Mouse (Mus musculus) heart, postnatal 0 days (tissue): ENCODE results near the gene Sesn1. TPM values are rescaled to one million over a fixed set of nuclear protein-coding genes. Genes with fewer than 3 reads are reported as not detected.
A peak's percentile ranks its signal among the peaks of the same experiment; 100 is the strongest.

Source experiments
- ATAC-seq: fragments of 200-750 bp; cut with Nextera tagmentation; 2 replicates; pipeline ENCODE4 v1.8.0; 2017; ENCODE audit warnings: low read depth, moderate number of reproducible peaks, moderate library complexity; ENCODE audit not compliant: insufficient read depth
- DNase-seq: peaks from one replicate; pipeline ENCODE4 v3.0.0-alpha.2; 2016; ENCODE audit warnings: low spot score
- H3K27ac ChIP-seq: fragments of 300-500 bp; sonication (generic); 2 replicates; pipeline ENCODE4 v1.5.1; 2014; ENCODE audit warnings: low read depth, mild to moderate bottlenecking
- H3K27me3 ChIP-seq: fragments of 300-500 bp; sonication (generic); 2 replicates; pipeline ENCODE4 v1.6.1; 2014; ENCODE audit warnings: low read length, mixed read lengths; ENCODE audit not compliant: control insufficient read depth, insufficient read depth
- H3K36me3 ChIP-seq: fragments of 300-500 bp; sonication (generic); replicated peaks from 2 replicates; pipeline ENCODE4 v1.6.1; 2014; ENCODE audit warnings: low read length, mixed read lengths; ENCODE audit not compliant: control insufficient read depth, insufficient read depth
- H3K4me1 ChIP-seq: fragments of 300-500 bp; sonication (generic); 2 replicates; pipeline ENCODE4 v1.6.1; 2014; ENCODE audit warnings: antibody characterized with exemption; ENCODE audit not compliant: control insufficient read depth, insufficient read depth
- H3K4me2 ChIP-seq: fragments of 300-500 bp; sonication (generic); 2 replicates; pipeline ENCODE4 v1.6.1; 2014; ENCODE audit warnings: low read depth, mild to moderate bottlenecking, low read length, moderate library complexity
- H3K4me3 ChIP-seq: fragments of 300-500 bp; sonication (generic); 2 replicates; pipeline ENCODE4 v1.5.1; 2014; ENCODE audit warnings: low read depth, low read length
- H3K9ac ChIP-seq: fragments of 300-500 bp; sonication (generic); replicated peaks from 2 replicates; pipeline ENCODE4 v1.6.1; 2014; ENCODE audit warnings: low read depth, low read length, mixed read lengths
- H3K9me3 ChIP-seq: fragments of 300-500 bp; sonication (generic); replicated peaks from 2 replicates; pipeline ENCODE4 v1.6.1; 2016; ENCODE audit warnings: low read length; ENCODE audit not compliant: control insufficient read depth
- CTCF ChIP-seq: IDR thresholded peaks from 2 replicates; pipeline ENCODE4 v1.5.1; 2016; ENCODE audit warnings: antibody characterized with exemption, control low read depth, low read depth
- EP300 ChIP-seq: IDR thresholded peaks from 2 replicates; pipeline ENCODE4 v1.6.1; 2016; ENCODE audit warnings: antibody characterized with exemption, low read depth
- WGBS: fragments of 180-500 bp; shearing (Covaris S2); extraction: QIAGEN DNeasy Blood & Tissue Kit; methylation state at CpG from one replicate; pipeline ENCODE4 v1.1.7; 2014; 5-methylcytosine and 5-hydroxymethylcytosine counted together
- polyA plus RNA-seq: library from polyadenylated mRNA; unstranded; fragments of >200 nt; fragmentation: Nextera tagmentation; extraction: Ambion mirVana; gene quantifications from 2 replicates; pipeline ENCODE4 v1.2.1, GENCODE M21; 2015
- total RNA-seq: library from RNA; depleted of rRNA; stranded (reverse); fragments of >200 nt; gene quantifications from 2 replicates; pipeline ENCODE4 v1.2.3, GENCODE M21; 2014; ENCODE audit warnings: low replicate concordance; rRNA removed

The Sesn1 gene
- total RNA-seq = 68.2 and 108 TPM in 2 replicates
- 44.5 and 48.3 TPM in 2 replicates for polyA plus RNA-seq

GRCm38 (mm10) chr10:41809771-41810563 is at the start of gene Sesn1, which contains the start of gene Cep57l1:
Gene Sesn1 (plus strand): TSS chr10:41809935.
Gene Cep57l1 (minus strand): TSS chr10:41809871.
- peaks cover 28% of the 10 kb centered on the region for H3K4me1 ChIP-seq
- H3K27ac ChIP-seq = peak within 1 kb of the TSS; percentile 96
- ATAC-seq = peak; percentile 92
- H3K27me3 ChIP-seq = no peaks in the 10 kb centered on the region
- H3K4me2 ChIP-seq = peak within 1 kb of the TSS; percentile 75
- under 1% methylated on average over 66 of the region's 69 CpGs for WGBS
- H3K4me3 ChIP-seq = peak within 1 kb of the TSS; percentile 63
- H3K9me3 ChIP-seq = no peaks in the 10 kb centered on the region
- H3K36me3 ChIP-seq = no peaks in the 10 kb centered on the region
- peak within 1 kb of the TSS; percentile 65 for H3K9ac ChIP-seq
- TF ChIP-seq CTCF (no peak), EP300 (0 out of 2 replicates have a peak, but pooled peaks have one; percentile 45)
- peak; percentile 94 for DNase-seq

- peaks cover 4% of the 10 kb centered on the region; the same call in 1 of the 2 replicates for H3K4me1 ChIP-seq
- no peak overlapping the region for H3K4me2 ChIP-seq
- H3K9me3 ChIP-seq = no peaks in the 10 kb centered on the region
- DNase-seq = no peak
- TF ChIP-seq EP300 = no peak
- no peak for TF ChIP-seq CTCF
- H3K36me3 ChIP-seq = no peaks in the 10 kb centered on the region
- no peak overlapping the region for H3K9ac ChIP-seq
- H3K4me3 ChIP-seq = no peak overlapping the region
- 49% methylated on average over 3 of the region's 3 CpGs for WGBS
- no peak for ATAC-seq
- no peak overlapping the region for H3K27ac ChIP-seq
- H3K27me3 ChIP-seq = no peaks in the 10 kb centered on the region
Observed at GRCm38 (mm10) chr10:41760866-41761265, 48.9 kb upstream of the Sesn1 start.

- H3K27me3 ChIP-seq = no peaks in the 10 kb centered on the region
- H3K4me1 ChIP-seq = peaks cover 4% of the 10 kb centered on the region; the same call in 1 of the 2 replicates
- H3K9me3 ChIP-seq = no peaks in the 10 kb centered on the region
- H3K9ac ChIP-seq = no peak overlapping the region
- no peak overlapping the region for H3K4me3 ChIP-seq
- H3K36me3 ChIP-seq = no peaks in the 10 kb centered on the region
- ATAC-seq (no peak), DNase-seq (no peak)
- 83% methylated on average over 3 of the region's 3 CpGs for WGBS
- H3K4me2 ChIP-seq = no peak overlapping the region
- TF ChIP-seq EP300 (no peak), CTCF (no peak)
- no peak overlapping the region for H3K27ac ChIP-seq
Observed at GRCm38 (mm10) chr10:41763741-41764385, 45.9 kb upstream of the Sesn1 start.

- WGBS = 92% methylated on average over 4 of the region's 4 CpGs
- no peak for DNase-seq
Observed at GRCm38 (mm10) chr10:41765586-41765985, 44.1 kb upstream of the Sesn1 start.

GRCm38 (mm10) chr10:41766280-41766679 is 43.5 kb upstream of the Sesn1 start:
- Histone ChIP-seq H3K27me3 (no peaks in the 10 kb centered on the region), H3K4me1 (no peaks in the 10 kb centered on the region)
- WGBS = 58% methylated on average over 4 of the region's 4 CpGs

More at GRCm38 (mm10) chr10:41765586-41765985, 44.1 kb upstream of the Sesn1 start:
- no peak overlapping the region for H3K27ac ChIP-seq
- H3K4me3 ChIP-seq = no peak overlapping the region
- H3K4me2 ChIP-seq = no peak overlapping the region
- ATAC-seq = no peak
- H3K9ac ChIP-seq = no peak overlapping the region
- no peaks in the 10 kb centered on the region for H3K4me1 ChIP-seq
- TF ChIP-seq EP300 (no peak), CTCF (no peak)
- no peaks in the 10 kb centered on the region for H3K27me3 ChIP-seq
- no peaks in the 10 kb centered on the region for H3K9me3 ChIP-seq
- H3K36me3 ChIP-seq = no peaks in the 10 kb centered on the region

More at GRCm38 (mm10) chr10:41766280-41766679, 43.5 kb upstream of the Sesn1 start:
- H3K9ac ChIP-seq = no peak overlapping the region
- DNase-seq (no peak), ATAC-seq (no peak)
- H3K27ac ChIP-seq = no peak overlapping the region
- no peak overlapping the region for H3K4me2 ChIP-seq
- TF ChIP-seq EP300 = no peak
- no peak for TF ChIP-seq CTCF
- H3K36me3 ChIP-seq = no peaks in the 10 kb centered on the region
- H3K9me3 ChIP-seq = no peaks in the 10 kb centered on the region
- H3K4me3 ChIP-seq = no peak overlapping the region
